Mouse (Mus musculus) common myeloid progenitor, adult 5-6 weeks (primary cell): ENCODE results near the gene Gm7544. TPM values are rescaled to one million over a fixed set of nuclear protein-coding genes. Genes with fewer than 3 reads are reported as not detected.
A peak's percentile ranks its signal among the peaks of the same experiment; 100 is the strongest.
"Not testable (repeated sequence)": the region's sequence is repeated elsewhere in the genome, so short reads cannot be mapped to it uniquely, and the experiment has no call there.

Experiments
- ATAC-seq: replicated peaks from 2 replicates; pipeline ENCODE4 v1.8.0; 2016; ENCODE audit warnings: low read depth, mild to moderate bottlenecking, moderate TSS enrichment, inconsistent platforms; ENCODE audit not compliant: poor library complexity, severe bottlenecking
- total RNA-seq: library from RNA; stranded (forward); fragments of 200-1000, 187-1606 nt; gene quantifications from 2 replicates; pipeline ENCODE4 v1.2.3, GENCODE M21; 2017

The Gm7544 gene
- total RNA-seq, result not detected in 2 replicates

- not testable (repeated sequence) for ATAC-seq
These were observed at the start of gene Gm7544 for GRCm38 (mm10) chr1:82955913-82956312. Gm7544 (minus strand) TSS chr1:82956013.

DNA sequence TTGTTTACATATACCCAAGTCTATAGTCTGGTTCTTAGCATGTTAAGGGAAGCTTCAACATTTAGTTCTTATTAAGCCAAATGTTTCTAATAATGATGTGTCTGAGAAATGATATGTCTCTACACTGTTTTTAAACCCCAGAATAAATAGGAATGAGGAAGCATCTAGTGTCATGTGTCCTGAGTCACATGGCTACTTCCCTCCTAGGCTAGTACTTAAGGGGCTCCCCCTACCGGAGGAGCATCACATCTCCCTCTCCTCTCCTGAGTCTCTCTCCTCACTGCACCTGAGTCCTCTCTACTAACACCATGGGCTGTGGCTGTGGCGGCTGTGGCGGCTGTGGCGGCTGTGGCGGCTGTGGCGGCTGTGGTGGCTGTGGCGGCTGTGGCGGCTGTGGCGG is 44.5 kb upstream of the Gm7544 start, which contains the start of gene Gm47959:
Gene Gm47959, plus strand, starts transcription at position 243 of the 400 bp plus-strand sequence.
- ATAC-seq, result not testable (repeated sequence)

DNA sequence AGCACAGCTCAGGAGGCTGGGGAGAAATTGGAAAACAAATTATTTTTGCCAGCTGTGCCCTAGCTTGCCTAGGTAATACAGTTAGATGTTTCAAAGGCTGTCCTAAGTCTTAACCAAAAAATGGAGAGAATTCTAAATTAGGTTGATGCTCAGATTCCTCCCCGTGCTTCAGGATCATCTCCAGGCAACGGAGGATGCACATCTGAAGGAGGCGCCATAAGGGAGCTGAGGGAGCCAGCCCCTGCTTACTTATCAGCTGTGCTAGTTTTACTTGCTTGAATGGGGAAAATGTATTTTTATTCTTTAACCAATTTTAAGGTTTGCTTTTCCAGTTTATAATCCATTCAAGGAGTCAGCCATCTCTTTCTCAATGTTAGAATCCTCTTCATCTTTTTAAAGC is 38.1 kb upstream of the Gm7544 start:
- no peak for ATAC-seq

- no peak for ATAC-seq
These were observed 36.3 kb upstream of the Gm7544 start for GRCm38 (mm10) chr1:82992093-82992492.

- no peak for ATAC-seq
These were observed 35.8 kb upstream of the Gm7544 start for GRCm38 (mm10) chr1:82991596-82991995.

DNA sequence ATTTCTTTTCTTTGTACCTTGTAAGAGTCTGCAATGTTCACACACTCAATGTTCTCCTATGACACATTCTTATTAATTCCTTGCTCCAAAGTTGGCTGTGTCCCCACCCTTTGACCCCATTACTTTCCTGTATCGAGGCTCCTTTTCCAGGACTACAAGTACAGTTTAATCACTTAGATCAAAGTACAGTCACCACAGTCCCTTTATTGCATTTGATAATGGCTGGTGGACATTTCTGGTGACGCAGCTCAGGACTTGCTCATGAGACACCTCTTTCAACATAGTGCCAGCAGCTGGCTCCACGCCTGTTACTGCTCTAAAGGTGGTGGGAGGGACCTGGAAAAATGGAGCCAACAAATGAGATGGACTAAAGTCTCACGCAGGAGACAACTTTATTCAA is 35.2 kb upstream of the Gm7544 start:
- ATAC-seq, result no peak

DNA sequence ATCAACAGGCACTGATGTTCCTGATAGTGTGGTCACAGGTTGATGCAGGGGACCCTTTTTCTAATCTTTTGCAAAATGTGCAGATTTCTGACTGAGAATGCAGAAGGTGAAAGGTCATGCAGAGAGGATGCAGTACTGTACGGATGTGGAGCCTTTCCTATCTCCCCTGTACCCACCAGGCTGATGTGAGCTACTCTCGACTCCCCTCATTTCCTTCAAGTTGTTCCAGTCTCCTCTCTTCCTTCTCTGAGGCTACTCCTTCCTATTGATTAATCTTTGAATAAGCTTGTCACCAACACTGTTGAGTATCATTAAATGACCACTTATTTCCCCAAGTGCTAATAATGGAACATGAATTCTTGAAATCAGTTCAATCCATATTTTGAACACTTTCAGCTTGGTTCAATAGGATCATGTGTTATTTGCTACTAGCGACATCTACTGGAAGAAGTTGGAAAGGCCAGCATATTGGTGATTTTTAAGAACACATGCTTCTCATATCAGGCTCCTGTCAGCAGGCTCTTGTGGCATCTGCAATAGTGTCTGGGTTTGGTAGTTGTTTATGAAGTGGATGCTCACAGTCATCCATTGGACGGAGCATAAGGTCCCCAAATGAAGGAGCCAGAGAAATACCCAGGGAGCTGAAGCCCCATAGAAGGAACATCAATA is 31.9 kb upstream of the Gm7544 start:
- peak; percentile 71 for ATAC-seq

DNA sequence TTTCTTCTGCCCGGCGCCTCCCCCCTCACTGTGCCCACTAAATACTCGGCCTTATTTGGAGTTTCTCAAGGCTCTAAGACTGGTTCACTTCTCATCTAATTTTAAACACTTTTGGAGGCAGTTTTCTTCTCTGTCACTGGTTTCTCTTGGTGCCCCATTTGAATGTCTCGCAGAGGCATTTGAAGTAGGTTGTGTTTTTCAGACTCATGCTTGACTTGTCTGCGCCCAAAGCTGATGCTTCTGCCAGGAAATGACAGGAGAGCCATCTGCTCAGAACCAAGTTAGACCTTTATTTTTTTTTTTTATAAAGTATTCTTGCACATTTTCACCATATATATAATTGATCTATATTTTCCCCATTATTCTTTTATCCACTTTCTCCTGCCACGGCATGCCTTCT is 30.9 kb upstream of the Gm7544 start:
- no peak for ATAC-seq

GRCm38 (mm10) chr1:82977840-82978239 is 22.0 kb upstream of the Gm7544 start:
- no peak for ATAC-seq

DNA sequence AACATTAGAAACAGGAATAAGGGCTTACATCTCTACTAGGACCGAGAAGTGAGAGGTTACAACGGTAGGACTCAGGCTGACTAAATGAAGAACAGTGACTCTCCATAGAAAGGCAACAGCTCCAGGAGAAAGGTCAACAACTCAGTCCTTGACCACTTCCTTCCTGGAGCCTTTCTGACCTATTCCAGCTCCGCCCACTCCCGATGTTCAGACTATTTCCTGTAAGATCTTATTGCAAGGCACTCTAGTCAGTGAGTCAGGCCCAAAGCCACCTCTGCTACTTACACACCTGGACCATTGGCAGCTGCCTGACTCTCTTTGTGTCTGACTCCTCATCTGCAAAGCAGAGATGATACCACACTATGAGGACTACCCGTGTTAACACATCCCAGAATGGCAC is 19.9 kb upstream of the Gm7544 start:
- no peak for ATAC-seq

DNA sequence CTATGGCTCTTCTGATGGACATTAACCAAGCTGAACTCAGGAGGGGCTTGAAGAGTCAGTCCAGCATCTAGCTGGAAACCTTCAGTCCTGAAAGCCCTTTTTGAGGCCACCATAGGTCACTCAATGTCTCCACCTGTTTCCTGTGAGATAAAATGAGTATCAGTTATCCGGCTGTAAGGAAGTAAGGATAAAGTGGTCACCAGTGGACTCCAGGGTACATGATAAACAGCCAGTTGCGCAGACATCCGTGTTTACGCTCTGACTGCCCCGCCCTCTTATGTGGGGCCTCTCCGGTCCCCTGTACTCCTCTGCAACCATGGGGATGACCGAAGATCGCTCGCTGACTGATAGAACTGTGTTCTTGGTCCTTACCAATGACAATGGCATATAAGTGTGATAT is 18.5 kb upstream of the Gm7544 start:
- ATAC-seq, result peak; percentile 60

DNA sequence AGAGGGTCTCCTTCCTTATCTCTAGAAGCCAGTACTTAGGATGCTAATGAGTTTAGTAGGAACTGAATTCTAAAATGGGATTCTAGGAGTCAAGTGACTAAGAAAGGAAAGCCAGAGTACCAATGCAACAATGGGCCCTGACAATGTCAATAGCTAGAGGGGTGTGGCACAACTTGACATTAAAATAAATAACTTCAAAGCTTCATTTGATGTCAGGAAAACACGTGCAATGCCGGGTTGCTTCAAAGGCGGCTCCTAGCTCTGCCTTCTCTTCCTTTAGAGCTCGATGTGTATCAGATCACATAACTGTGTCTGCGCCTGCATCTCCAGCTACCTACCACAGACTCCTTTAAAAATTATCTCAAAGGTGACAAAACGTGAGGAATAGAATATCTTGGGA is 18.1 kb upstream of the Gm7544 start:
- ATAC-seq, result no peak

- ATAC-seq, result no peak
These were observed 17.4 kb upstream of the Gm7544 start for GRCm38 (mm10) chr1:82973244-82973643.

GRCm38 (mm10) chr1:82972046-82972445 is 16.2 kb upstream of the Gm7544 start:
- no peak for ATAC-seq

GRCm38 (mm10) chr1:82966413-82966812 is 10.6 kb upstream of the Gm7544 start:
- ATAC-seq, result no peak

DNA sequence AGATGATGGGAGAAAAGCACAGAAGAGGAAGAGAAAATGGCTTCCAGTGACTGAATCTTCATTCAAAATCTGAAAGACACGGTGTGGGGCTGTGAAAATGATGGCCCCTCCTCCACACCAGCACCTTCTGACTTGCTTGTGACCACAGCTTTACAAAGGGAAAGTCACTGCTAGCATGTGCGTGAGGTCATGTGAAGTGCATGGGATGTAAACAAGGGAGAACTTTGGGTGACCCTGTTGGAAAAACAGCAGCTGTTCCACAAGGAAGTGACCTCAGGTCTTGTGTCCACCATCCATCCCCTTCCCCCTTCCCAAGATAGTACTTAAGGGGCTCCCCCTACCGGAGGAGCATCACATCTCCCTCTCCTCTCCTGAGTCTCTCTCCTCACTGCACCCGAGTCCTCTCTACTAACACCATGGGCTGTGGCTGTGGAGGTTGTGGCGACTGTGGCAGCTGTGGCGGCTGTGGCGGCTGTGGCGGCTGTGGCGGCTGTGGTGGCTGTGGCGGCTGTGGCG is 4.1 kb upstream of the Gm7544 start, which contains the start of gene Gm47955:
Gene Gm47955, plus strand, starts transcription at position 417 of the 516 bp plus-strand sequence.
- no peak for ATAC-seq

DNA sequence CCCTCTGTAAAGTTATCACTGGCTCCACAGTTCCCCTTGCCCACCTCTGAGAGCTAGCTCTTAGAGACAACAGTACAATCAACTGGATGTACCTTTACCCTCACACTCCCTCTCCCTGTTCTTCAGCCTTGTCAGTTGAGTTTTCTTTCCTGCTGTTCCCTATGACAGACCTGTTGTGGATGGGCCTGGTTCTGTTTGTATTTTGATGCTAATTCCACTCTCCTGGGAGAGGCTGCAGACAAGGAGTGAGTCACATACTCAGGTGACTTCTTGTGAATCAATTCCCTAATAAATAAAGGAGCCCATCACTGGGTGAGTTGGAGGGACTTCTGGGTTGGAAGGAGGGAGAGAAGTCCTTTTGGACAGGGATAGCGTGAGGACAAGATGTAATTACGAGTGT is 7.2 kb downstream of the Gm7544 start:
- ATAC-seq, result no peak

- ATAC-seq, result not testable (repeated sequence)
These were observed 9.8 kb downstream of the Gm7544 start for GRCm38 (mm10) chr1:82946029-82946428.

DNA sequence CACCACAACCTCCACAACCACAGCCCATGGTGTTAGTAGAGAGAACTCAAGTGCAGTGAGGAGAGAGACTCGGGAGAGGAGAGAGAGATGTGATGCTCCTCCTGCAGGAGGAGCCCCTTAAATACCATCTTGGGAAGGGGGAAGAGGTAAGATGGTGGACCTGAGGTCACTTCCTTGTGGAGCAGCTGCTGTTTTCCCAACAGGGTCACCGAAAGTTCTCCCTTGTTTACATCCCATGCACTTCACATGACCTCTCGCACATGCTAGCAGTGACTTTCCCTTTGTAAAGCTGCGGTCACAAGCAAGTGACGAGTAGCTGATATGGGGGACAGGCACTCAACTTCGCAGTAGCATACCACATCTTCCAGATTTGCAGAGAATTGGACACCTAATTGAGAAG is 12.5 kb downstream of the Gm7544 start, which contains the start of gene A030003K21Rik:
Gene A030003K21Rik, minus strand, starts transcription at position 94 of the 400 bp plus-strand sequence.
- ATAC-seq, result not testable (repeated sequence)

GRCm38 (mm10) chr1:82942505-82942904 is 13.3 kb downstream of the Gm7544 start:
- ATAC-seq, result not testable (repeated sequence)

- no peak for ATAC-seq
These were observed 17.1 kb downstream of the Gm7544 start for GRCm38 (mm10) chr1:82938666-82939065.

- not testable (repeated sequence) for ATAC-seq
These were observed 24.5 kb downstream of the Gm7544 start, which contains the start of gene Gm6217 for GRCm38 (mm10) chr1:82931326-82931725. Gm6217 (minus strand) TSS chr1:82931399.
